8 mouse cellular contexts compared by ENCODE assay signal in the genomic region with DNA sequence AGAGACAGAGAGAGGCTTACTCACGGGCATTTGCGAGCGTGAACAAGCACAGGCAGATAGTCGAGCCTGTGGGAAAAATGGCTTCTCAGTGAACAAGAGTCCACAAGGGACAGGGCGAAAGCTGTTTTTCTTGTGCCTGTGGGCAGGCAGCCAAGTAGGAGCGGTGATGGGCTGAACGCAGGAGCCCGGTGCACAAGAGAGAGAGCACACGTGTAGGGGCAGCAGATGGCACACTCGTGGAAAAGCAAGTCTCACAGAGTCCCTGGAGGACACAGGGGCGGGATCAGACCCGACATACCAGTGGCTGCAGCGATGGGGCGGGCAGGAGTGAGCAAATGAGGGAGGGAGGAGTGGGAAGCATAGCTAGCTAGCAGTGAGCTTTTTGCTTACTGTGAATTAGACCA. TPM values are rescaled to one million over a fixed set of nuclear protein-coding genes. Genes with fewer than 3 reads are reported as not detected.
DNase-seq lines count a peak whose midpoint lies in the region; ATAC-seq and TF ChIP-seq lines count a peak whose summit lies in the region.

No protein-coding gene starts in this region.

- peak; percentile 91 for DNase-seq in brain, adult 2 months (ENCODE audit: low read depth, low spot score)
- peak; percentile 64 to 84 for DNase-seq in kidney, postnatal 25 days
- peak; percentile 38 for DNase-seq in liver, embryonic 13.5 days
- DNase-seq in telencephalon, adult 2 months (ENCODE audit: low read depth, low spot score): peak; percentile 35

- WGBS in heart, embryonic 12.5 days: under 1% methylated on average over 14 of the region's 14 CpGs
- WGBS in liver, embryonic 13.5 days (ENCODE audit: insufficient replicate concordance): 1% methylated on average over 14 of the region's 14 CpGs
- WGBS in neural tube, embryonic 12.5 days: under 1% methylated on average over 14 of the region's 14 CpGs

- 0 out of 2 replicates have a peak, but pooled peaks have one; percentile 21 for ATAC-seq in erythroid progenitor cell, adult 5-6 weeks (replicated peaks; ENCODE audit: low FRiP score, poor library complexity, severe bottlenecking)
- peak; percentile 80 for ATAC-seq in heart, embryonic 12.5 days (ENCODE audit: insufficient number of reproducible peaks, low FRiP score)
- peak; percentile 59 for ATAC-seq in liver, embryonic 13.5 days (ENCODE audit: low read depth)
- peak; percentile 94 for ATAC-seq in neural tube, embryonic 12.5 days (ENCODE audit: low FRiP score, low read depth)

- H3K9me3 ChIP-seq in E14TG2a.4 (ENCODE audit: low read length): peaks cover 56% of the 10 kb centered on the region
- no peaks in the 10 kb centered on the region for H3K9me3 ChIP-seq in heart, embryonic 12.5 days (replicated peaks)
- H3K9me3 ChIP-seq in liver, embryonic 13.5 days (replicated peaks): no peaks in the 10 kb centered on the region
- H3K9me3 ChIP-seq in neural tube, embryonic 12.5 days: no peaks in the 10 kb centered on the region

- no peak for TF ChIP-seq CTCF in E14TG2a.4 (conservative IDR thresholded peaks at IDR 0.05; ENCODE audit: low read length)

- no peaks in the 10 kb centered on the region for H3K27me3 ChIP-seq in E14TG2a.4 (ENCODE audit: insufficient read depth, low read length)
- 0 out of 2 replicates have a peak, but pooled peaks cover 2% of the 10 kb centered on the region for H3K27me3 ChIP-seq in heart, embryonic 12.5 days (replicated peaks)
- no peaks in the 10 kb centered on the region; the same call in 1 of the 2 replicates for H3K27me3 ChIP-seq in liver, embryonic 13.5 days
- no peaks in the 10 kb centered on the region for H3K27me3 ChIP-seq in neural tube, embryonic 12.5 days (replicated peaks)

- H3K36me3 ChIP-seq in E14TG2a.4 (ENCODE audit: insufficient read depth, low read length): no peaks in the 10 kb centered on the region
- H3K36me3 ChIP-seq in heart, embryonic 12.5 days: no peaks in the 10 kb centered on the region
- H3K36me3 ChIP-seq in liver, embryonic 13.5 days: no peaks in the 10 kb centered on the region
- H3K36me3 ChIP-seq in neural tube, embryonic 12.5 days: no peaks in the 10 kb centered on the region

- no peaks in the 10 kb centered on the region for H3K4me1 ChIP-seq in E14TG2a.4 (replicated peaks; ENCODE audit: low read depth, low read length)
- H3K4me1 ChIP-seq in heart, embryonic 12.5 days (replicated peaks): peaks cover 6% of the 10 kb centered on the region
- peaks cover 14% of the 10 kb centered on the region for H3K4me1 ChIP-seq in liver, embryonic 13.5 days (replicated peaks)
- peaks cover 8% of the 10 kb centered on the region for H3K4me1 ChIP-seq in neural tube, embryonic 12.5 days

- H3K9ac ChIP-seq in heart, embryonic 12.5 days: peak overlapping the region; percentile 75
- H3K9ac ChIP-seq in liver, embryonic 13.5 days: peak overlapping the region; percentile 72
- H3K9ac ChIP-seq in neural tube, embryonic 12.5 days: peak overlapping the region; percentile 39

- H3K4me3 ChIP-seq in E14TG2a.4 (replicated peaks; ENCODE audit: low read length): peak overlapping the region; percentile 66
- peak overlapping the region; percentile 59 for H3K4me3 ChIP-seq in heart, embryonic 12.5 days
- peak overlapping the region; percentile 62 for H3K4me3 ChIP-seq in liver, embryonic 13.5 days (replicated peaks)
- peak overlapping the region; percentile 43 for H3K4me3 ChIP-seq in neural tube, embryonic 12.5 days

- H3K4me2 ChIP-seq in heart, embryonic 12.5 days: peak overlapping the region; percentile 81
- peak overlapping the region; percentile 85 for H3K4me2 ChIP-seq in liver, embryonic 13.5 days
- peak overlapping the region; percentile 65 for H3K4me2 ChIP-seq in neural tube, embryonic 12.5 days (replicated peaks)

- peak overlapping the region; percentile 97 for H3K27ac ChIP-seq in heart, embryonic 12.5 days (ENCODE audit: poor library complexity, severe bottlenecking)
- H3K27ac ChIP-seq in liver, embryonic 13.5 days: peak overlapping the region; percentile 81
- H3K27ac ChIP-seq in neural tube, embryonic 12.5 days: peak overlapping the region; percentile 71

RNA-seq across cellular contexts. Expression of a gene that starts 7.8 kb away (rescaled TPM):
- total RNA-seq in erythroid progenitor cell, adult 5-6 weeks (2015; ENCODE audit: low replicate concordance): not detected in 2 replicates
- total RNA-seq in erythroid progenitor cell, adult 5-6 weeks (2017; ENCODE audit: low replicate concordance): not detected in 2 replicates
- polyA plus RNA-seq in heart, embryonic 12.5 days (2016; fragmentation: Nextera tagmentation; extraction: Ambion mirVana): not detected in 2 replicates
- polyA plus RNA-seq in liver, embryonic 13.5 days (2015; fragmentation: Nextera tagmentation; extraction: Ambion mirVana): not detected in 2 replicates
- not detected in 2 replicates for polyA plus RNA-seq in neural tube, embryonic 12.5 days (2016; fragmentation: Nextera tagmentation; extraction: Ambion mirVana)

RNA-seq across cellular contexts. Expression of a gene that starts 16.4 kb away (rescaled TPM):
- total RNA-seq in erythroid progenitor cell, adult 5-6 weeks (2015; ENCODE audit: low replicate concordance): not detected in 2 replicates
- not detected in 2 replicates for total RNA-seq in erythroid progenitor cell, adult 5-6 weeks (2017; ENCODE audit: low replicate concordance)
- polyA plus RNA-seq in heart, embryonic 12.5 days (2016; fragmentation: Nextera tagmentation; extraction: Ambion mirVana): not detected in 2 replicates
- polyA plus RNA-seq in liver, embryonic 13.5 days (2015; fragmentation: Nextera tagmentation; extraction: Ambion mirVana): not detected in 2 replicates
- polyA plus RNA-seq in neural tube, embryonic 12.5 days (2016; fragmentation: Nextera tagmentation; extraction: Ambion mirVana): not detected in 2 replicates

RNA-seq across cellular contexts. Expression of a gene that starts 30.0 kb away (rescaled TPM):
- total RNA-seq in erythroid progenitor cell, adult 5-6 weeks (2015; ENCODE audit: low replicate concordance): not detected in 2 replicates
- total RNA-seq in erythroid progenitor cell, adult 5-6 weeks (2017; ENCODE audit: low replicate concordance): not detected in 2 replicates
- polyA plus RNA-seq in heart, embryonic 12.5 days (2016; fragmentation: Nextera tagmentation; extraction: Ambion mirVana): not detected in 2 replicates
- not detected in 2 replicates for polyA plus RNA-seq in liver, embryonic 13.5 days (2015; fragmentation: Nextera tagmentation; extraction: Ambion mirVana)
- not detected in 2 replicates for polyA plus RNA-seq in neural tube, embryonic 12.5 days (2016; fragmentation: Nextera tagmentation; extraction: Ambion mirVana)

RNA-seq across cellular contexts. Expression of a gene that starts 44.4 kb away (rescaled TPM):
- total RNA-seq in erythroid progenitor cell, adult 5-6 weeks (2015; ENCODE audit: low replicate concordance): not detected in 2 replicates
- total RNA-seq in erythroid progenitor cell, adult 5-6 weeks (2017; ENCODE audit: low replicate concordance): not detected in 2 replicates
- polyA plus RNA-seq in heart, embryonic 12.5 days (2016; fragmentation: Nextera tagmentation; extraction: Ambion mirVana): not detected in 2 replicates
- polyA plus RNA-seq in liver, embryonic 13.5 days (2015; fragmentation: Nextera tagmentation; extraction: Ambion mirVana): not detected in 2 replicates
- not detected in 2 replicates for polyA plus RNA-seq in neural tube, embryonic 12.5 days (2016; fragmentation: Nextera tagmentation; extraction: Ambion mirVana)

RNA-seq across cellular contexts. Expression of a gene that starts 44.4 kb away (rescaled TPM):
- total RNA-seq in erythroid progenitor cell, adult 5-6 weeks (2015; ENCODE audit: low replicate concordance): not detected in 2 replicates
- not detected in 2 replicates for total RNA-seq in erythroid progenitor cell, adult 5-6 weeks (2017; ENCODE audit: low replicate concordance)
- polyA plus RNA-seq in heart, embryonic 12.5 days (2016; fragmentation: Nextera tagmentation; extraction: Ambion mirVana): not detected in 2 replicates
- polyA plus RNA-seq in liver, embryonic 13.5 days (2015; fragmentation: Nextera tagmentation; extraction: Ambion mirVana): not detected in 2 replicates
- polyA plus RNA-seq in neural tube, embryonic 12.5 days (2016; fragmentation: Nextera tagmentation; extraction: Ambion mirVana): not detected in 2 replicates

Comparison
In these comparisons a context has a peak if more than half of its experiments do, and no peak if none do; other contexts are left out.
1. Peak in every context shown above with its lines: DNase-seq, ATAC-seq, H3K4me3 ChIP-seq and H3K27ac ChIP-seq.
2. DNase-seq: peak in every context shown above with its lines; median percentile 91 in brain, adult 2 months; 74 in kidney, postnatal 25 days; 38 in liver, embryonic 13.5 days; 35 in telencephalon, adult 2 months.
3. ATAC-seq: peak in every context shown above with its lines; median percentile 94 in neural tube, embryonic 12.5 days; 80 in heart, embryonic 12.5 days; 59 in liver, embryonic 13.5 days; 21 in erythroid progenitor cell, adult 5-6 weeks.